Mouse (Mus musculus): ENCODE results near the gene Rfc2. TPM values are rescaled to one million over a fixed set of nuclear protein-coding genes. Genes with fewer than 3 reads are reported as not detected.
A peak's percentile ranks its signal among the peaks of the same experiment; 100 is the strongest.

The Rfc2 gene
- total and polyA plus RNA-seq, 3 experiments = 304 to 424 TPM; not detected in 1

- Histone ChIP-seq H3K9ac (ENCODE audit: control insufficient read depth, low read depth, low read length, poor library complexity, severe bottlenecking) (no peak overlapping the region), H3K36me3 (ENCODE audit: control insufficient read depth in 1 of 2, insufficient read depth in 2 of 2, low read length in 2 of 2) (peaks cover 0 to 5% of the 10 kb centered on the region in 2 experiments; a peak in 2 of 4 replicates), H3K4me1 (ENCODE audit: control insufficient read depth in 1 of 2, insufficient read depth in 2 of 2, low read length in 2 of 2) (peaks cover 5 to 6% of the 10 kb centered on the region in 2 experiments), H3K79me2 (ENCODE audit: control insufficient read depth, insufficient read depth, low read length, poor library complexity) (no peaks in the 10 kb centered on the region), H3K9me3 (replicated peaks; ENCODE audit: insufficient read depth, low read length) (no peaks in the 10 kb centered on the region), H3K4me3 (ENCODE audit: control insufficient read depth in 1 of 2, insufficient read depth in 1 of 2, low read depth in 2 of 2, low read length in 2 of 2) (no peak overlapping the region), H3K27me3 (ENCODE audit: control insufficient read depth in 1 of 2, insufficient read depth in 2 of 2, low read length in 2 of 2) (no peaks in the 10 kb centered on the region), H3K27ac (ENCODE audit: control insufficient read depth, low read depth, low read length) (no peak overlapping the region)
- no peak for TF ChIP-seq RCOR1 (IDR thresholded peaks at IDR 0.05; ENCODE audit: low read depth, low read length)
- TF ChIP-seq CHD1 (IDR thresholded peaks at IDR 0.05; ENCODE audit: low read depth, low read length) = no peak
- TF ChIP-seq MYC (IDR thresholded peaks at IDR 0.05; ENCODE audit: low read depth, low read length) = no peak
- no peak for TF ChIP-seq POLR2AphosphoS5 (IDR thresholded peaks at IDR 0.05; ENCODE audit: borderline replicate concordance, low read depth, low read length)
- TF ChIP-seq TAL1 (IDR thresholded peaks at IDR 0.05; ENCODE audit: low read length) = no peak
- TF ChIP-seq CTCF (IDR thresholded peaks at IDR 0.05 in 2 of 3, conservative IDR thresholded peaks at IDR 0.05 in 1 of 3; ENCODE audit: control insufficient read depth in 1 of 3, insufficient read depth in 1 of 3, low read depth in 2 of 3, low read length in 3 of 3, poor library complexity in 1 of 3, severe bottlenecking in 1 of 3) = no peak
- no peak for TF ChIP-seq TBP (IDR thresholded peaks at IDR 0.05; ENCODE audit: low read depth, low read length)
- TF ChIP-seq MAFK (IDR thresholded peaks at IDR 0.05; ENCODE audit: borderline replicate concordance, low read depth, low read length) = no peak
- no peak for TF ChIP-seq USF1 (IDR thresholded peaks at IDR 0.05; ENCODE audit: low read depth, low read length)
- no peak for TF ChIP-seq ETS1 (IDR thresholded peaks at IDR 0.05; ENCODE audit: low read depth, low read length)
- TF ChIP-seq MYB (IDR thresholded peaks at IDR 0.05; ENCODE audit: low read depth, low read length) = no peak
- TF ChIP-seq GATA1 (IDR thresholded peaks at IDR 0.05; ENCODE audit: low read depth, low read length) = no peak
- TF ChIP-seq RAD21 (IDR thresholded peaks at IDR 0.05; ENCODE audit: low read depth, low read length) = no peak
- no peak for TF ChIP-seq CHD2 (IDR thresholded peaks at IDR 0.05; ENCODE audit: low read length)
- no peak for TF ChIP-seq ZNF384 (IDR thresholded peaks at IDR 0.05; ENCODE audit: low read depth, low read length)
- TF ChIP-seq MEF2A (IDR thresholded peaks at IDR 0.05; ENCODE audit: extremely low read depth, insufficient replicate concordance, low read depth, low read length, poor library complexity, severe bottlenecking) = no peak
- TF ChIP-seq NELFE (IDR thresholded peaks at IDR 0.05; ENCODE audit: low read depth, low read length) = no peak
- TF ChIP-seq GABPA (IDR thresholded peaks at IDR 0.05; ENCODE audit: low read depth, low read length) = no peak
- TF ChIP-seq BHLHE40 (IDR thresholded peaks at IDR 0.05; ENCODE audit: borderline replicate concordance, low read depth, low read length) = no peak
- no peak for DNase-seq (ENCODE audit: low read depth, low spot score)
Measured at GRCm38 (mm10) chr5:134644643-134645118, 63.5 kb downstream of the Rfc2 start.

GRCm38 (mm10) chr5:134646461-134646860 is 65.3 kb downstream of the Rfc2 start:
- no peak for DNase-seq (ENCODE audit: low read depth, low spot score)
- H3K27ac ChIP-seq (ENCODE audit: control insufficient read depth, low read depth, low read length) = no peak overlapping the region
- H3K27me3 ChIP-seq (ENCODE audit: control insufficient read depth in 1 of 2, insufficient read depth in 2 of 2, low read length in 2 of 2) = no peaks in the 10 kb centered on the region
- no peak overlapping the region for H3K9ac ChIP-seq (ENCODE audit: control insufficient read depth, low read depth, low read length, poor library complexity, severe bottlenecking)
- TF ChIP-seq ZC3H11A (IDR thresholded peaks at IDR 0.05; ENCODE audit: low read depth, low read length) (0 out of 2 replicates have a peak, but pooled peaks have one; percentile 4), RAD21 (IDR thresholded peaks at IDR 0.05; ENCODE audit: low read depth, low read length) (peak; percentile 9; the same call in 1 of the 2 replicates), CTCF (IDR thresholded peaks at IDR 0.05 in 2 of 3, conservative IDR thresholded peaks at IDR 0.05 in 1 of 3; ENCODE audit: control insufficient read depth in 1 of 3, insufficient read depth in 1 of 3, low read depth in 2 of 3, low read length in 3 of 3, poor library complexity in 1 of 3, severe bottlenecking in 1 of 3) (peak; percentile 22 to 30 (median 22); a peak in 3 of 6 replicates), NELFE (IDR thresholded peaks at IDR 0.05; ENCODE audit: low read depth, low read length) (no peak)
- H3K9me3 ChIP-seq (replicated peaks; ENCODE audit: insufficient read depth, low read length) = no peaks in the 10 kb centered on the region
- H3K4me1 ChIP-seq (ENCODE audit: control insufficient read depth in 1 of 2, insufficient read depth in 2 of 2, low read length in 2 of 2) = no peaks in the 10 kb centered on the region
- H3K4me3 ChIP-seq (ENCODE audit: control insufficient read depth in 1 of 2, insufficient read depth in 1 of 2, low read depth in 2 of 2, low read length in 2 of 2) = no peak overlapping the region
- no peaks in the 10 kb centered on the region for H3K36me3 ChIP-seq (ENCODE audit: control insufficient read depth in 1 of 2, insufficient read depth in 2 of 2, low read length in 2 of 2)
- no peaks in the 10 kb centered on the region for H3K79me2 ChIP-seq (ENCODE audit: control insufficient read depth, insufficient read depth, low read length, poor library complexity)

Data from MEL (cell line).